Mouse (Mus musculus) cerebellum, adult 2 months (tissue): Measurements from ENCODE around the gene Ppp6r2.
A peak's percentile ranks its signal among the peaks of the same experiment; 100 is the strongest.

Source experiments
- CTCF ChIP-seq: fragments of 200-500 bp; IDR thresholded peaks from 2 replicates; pipeline ENCODE4 v1.5.1; 2011; ENCODE audit warnings: low read depth, mild to moderate bottlenecking, control low read depth, low read length, moderate library complexity, borderline replicate concordance; ENCODE audit not compliant: insufficient read depth
- POLR2A ChIP-seq: fragments of 200-500 bp; IDR thresholded peaks from 2 replicates; pipeline ENCODE4 v1.6.1; 2011; ENCODE audit warnings: low read length, control low read depth, borderline replicate concordance; ENCODE audit not compliant: insufficient read depth

DNA sequence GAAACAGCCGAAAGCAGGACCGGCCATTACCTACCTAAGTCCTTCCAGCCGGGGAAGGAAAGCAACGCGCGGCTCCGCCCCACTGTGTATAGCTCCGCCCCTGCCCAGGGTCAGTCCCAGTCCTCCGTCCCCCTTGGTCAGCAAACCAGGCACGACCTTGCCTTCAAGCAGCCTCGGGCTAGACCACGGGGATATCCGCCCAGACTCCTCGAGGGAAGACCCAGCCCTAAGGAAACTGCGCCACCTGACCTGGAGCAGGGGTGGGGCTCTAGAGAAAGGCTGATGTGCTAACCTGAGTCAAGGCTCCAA is 37.5 kb upstream of the Ppp6r2 start:
- TF ChIP-seq POLR2A, result peak; percentile 57; the same call in 1 of the 2 replicates
- TF ChIP-seq CTCF, result no peak
